Mouse (Mus musculus): ENCODE results near the gene Adora2a. TPM values are rescaled to one million over a fixed set of nuclear protein-coding genes. Genes with fewer than 3 reads are reported as not detected.
A peak's percentile ranks its signal among the peaks of the same experiment; 100 is the strongest.
"Not testable (repeated sequence)": the region's sequence is repeated elsewhere in the genome, so short reads cannot be mapped to it uniquely, and the experiment has no call there.

Adora2a gene
- polyA plus RNA-seq, 1 experiment from 2014 or later: 3.8 TPM

- DNase-seq (ENCODE audit: low spot score) (no peak), ATAC-seq (replicated peaks; ENCODE audit: insufficient number of reproducible peaks, low FRiP score, low TSS enrichment, low read depth) (no peak)
- Histone ChIP-seq H3K27me3 (ENCODE audit: control insufficient read depth, insufficient read depth, low read length) (no peaks in the 10 kb centered on the region), H3K4me1 (ENCODE audit: control insufficient read depth, insufficient read depth, low read length) (no peaks in the 10 kb centered on the region), H3K9me3 (replicated peaks; ENCODE audit: control insufficient read depth, low read length) (no peaks in the 10 kb centered on the region), H3K4me3 (ENCODE audit: low read depth, low read length) (no peak overlapping the region), H3K4me2 (ENCODE audit: low read depth, low read length) (no peak overlapping the region), H3K36me3 (replicated peaks; ENCODE audit: control insufficient read depth, insufficient read depth, low read depth, low read length) (no peaks in the 10 kb centered on the region), H3K9ac (replicated peaks; ENCODE audit: low read length) (no peak overlapping the region), H3K27ac (replicated peaks; ENCODE audit: low read depth, low read length) (no peak overlapping the region)
- WGBS: 76% methylated on average over 1 of the region's 1 CpGs
Measured at GRCm38 (mm10) chr10:75291338-75291737, 25.3 kb upstream of the Adora2a start.

- not testable (repeated sequence) for H3K9me3 ChIP-seq (replicated peaks; ENCODE audit: control insufficient read depth, low read length); H3K4me3 ChIP-seq (ENCODE audit: low read depth, low read length); H3K4me1 ChIP-seq (ENCODE audit: control insufficient read depth, insufficient read depth, low read length); ATAC-seq (replicated peaks; ENCODE audit: insufficient number of reproducible peaks, low FRiP score, low TSS enrichment, low read depth); H3K4me2 ChIP-seq (ENCODE audit: low read depth, low read length); H3K9ac ChIP-seq (replicated peaks; ENCODE audit: low read length); H3K27me3 ChIP-seq (ENCODE audit: control insufficient read depth, insufficient read depth, low read length); DNase-seq (ENCODE audit: low spot score); H3K27ac ChIP-seq (replicated peaks; ENCODE audit: low read depth, low read length); H3K36me3 ChIP-seq (replicated peaks; ENCODE audit: control insufficient read depth, insufficient read depth, low read depth, low read length)
- WGBS: 91% methylated on average over 8 of the region's 8 CpGs
Measured at GRCm38 (mm10) chr10:75292206-75292605, 24.5 kb upstream of the Adora2a start.

GRCm38 (mm10) chr10:75293288-75293687 is 23.4 kb upstream of the Adora2a start:
- no peak overlapping the region for H3K27ac ChIP-seq (replicated peaks; ENCODE audit: low read depth, low read length)
- no peaks in the 10 kb centered on the region for H3K9me3 ChIP-seq (replicated peaks; ENCODE audit: control insufficient read depth, low read length)
- ATAC-seq (replicated peaks; ENCODE audit: insufficient number of reproducible peaks, low FRiP score, low TSS enrichment, low read depth): no peak
- no peak overlapping the region for H3K9ac ChIP-seq (replicated peaks; ENCODE audit: low read length)
- no peaks in the 10 kb centered on the region for H3K27me3 ChIP-seq (ENCODE audit: control insufficient read depth, insufficient read depth, low read length)
- WGBS: 83% methylated on average over 3 of the region's 3 CpGs
- H3K4me1 ChIP-seq (ENCODE audit: control insufficient read depth, insufficient read depth, low read length): no peaks in the 10 kb centered on the region
- no peak overlapping the region for H3K4me2 ChIP-seq (ENCODE audit: low read depth, low read length)
- H3K36me3 ChIP-seq (replicated peaks; ENCODE audit: control insufficient read depth, insufficient read depth, low read depth, low read length): no peaks in the 10 kb centered on the region
- DNase-seq (ENCODE audit: low spot score): no peak
- no peak overlapping the region for H3K4me3 ChIP-seq (ENCODE audit: low read depth, low read length)

GRCm38 (mm10) chr10:75294362-75294761 is 22.3 kb upstream of the Adora2a start:
- DNase-seq (ENCODE audit: low spot score): no peak

GRCm38 (mm10) chr10:75294926-75295325 is 21.8 kb upstream of the Adora2a start:
- DNase-seq (ENCODE audit: low spot score) (peak; percentile 24), ATAC-seq (replicated peaks; ENCODE audit: insufficient number of reproducible peaks, low FRiP score, low TSS enrichment, low read depth) (peak; percentile 44; the same call in 1 of the 2 replicates)
- no peaks in the 10 kb centered on the region for H3K9me3 ChIP-seq (replicated peaks; ENCODE audit: control insufficient read depth, low read length)
- no peaks in the 10 kb centered on the region for H3K36me3 ChIP-seq (replicated peaks; ENCODE audit: control insufficient read depth, insufficient read depth, low read depth, low read length)
- H3K4me3 ChIP-seq (ENCODE audit: low read depth, low read length): no peak overlapping the region
- no peak overlapping the region for H3K27ac ChIP-seq (replicated peaks; ENCODE audit: low read depth, low read length)
- WGBS: 53% methylated on average over 4 of the region's 4 CpGs
- no peak overlapping the region for H3K9ac ChIP-seq (replicated peaks; ENCODE audit: low read length)
- no peak overlapping the region for H3K4me2 ChIP-seq (ENCODE audit: low read depth, low read length)
- H3K27me3 ChIP-seq (ENCODE audit: control insufficient read depth, insufficient read depth, low read length): no peaks in the 10 kb centered on the region
- H3K4me1 ChIP-seq (ENCODE audit: control insufficient read depth, insufficient read depth, low read length): no peaks in the 10 kb centered on the region

More at GRCm38 (mm10) chr10:75294362-75294761, 22.3 kb upstream of the Adora2a start:
- no peaks in the 10 kb centered on the region for H3K4me1 ChIP-seq (ENCODE audit: control insufficient read depth, insufficient read depth, low read length)
- H3K4me2 ChIP-seq (ENCODE audit: low read depth, low read length): no peak overlapping the region
- H3K27me3 ChIP-seq (ENCODE audit: control insufficient read depth, insufficient read depth, low read length): no peaks in the 10 kb centered on the region
- no peak overlapping the region for H3K27ac ChIP-seq (replicated peaks; ENCODE audit: low read depth, low read length)
- H3K4me3 ChIP-seq (ENCODE audit: low read depth, low read length): no peak overlapping the region
- H3K36me3 ChIP-seq (replicated peaks; ENCODE audit: control insufficient read depth, insufficient read depth, low read depth, low read length): no peaks in the 10 kb centered on the region
- H3K9ac ChIP-seq (replicated peaks; ENCODE audit: low read length): no peak overlapping the region
- WGBS: 60% methylated on average over 4 of the region's 4 CpGs
- H3K9me3 ChIP-seq (replicated peaks; ENCODE audit: control insufficient read depth, low read length): no peaks in the 10 kb centered on the region
- ATAC-seq (replicated peaks; ENCODE audit: insufficient number of reproducible peaks, low FRiP score, low TSS enrichment, low read depth): no peak

GRCm38 (mm10) chr10:75298608-75299007 is 18.1 kb upstream of the Adora2a start:
- H3K4me2 ChIP-seq (ENCODE audit: low read depth, low read length): no peak overlapping the region
- no peaks in the 10 kb centered on the region for H3K9me3 ChIP-seq (replicated peaks; ENCODE audit: control insufficient read depth, low read length)
- no peak overlapping the region for H3K9ac ChIP-seq (replicated peaks; ENCODE audit: low read length)
- DNase-seq (ENCODE audit: low spot score) (no peak), ATAC-seq (replicated peaks; ENCODE audit: insufficient number of reproducible peaks, low FRiP score, low TSS enrichment, low read depth) (no peak)
- no peaks in the 10 kb centered on the region for H3K4me1 ChIP-seq (ENCODE audit: control insufficient read depth, insufficient read depth, low read length)
- no peaks in the 10 kb centered on the region for H3K27me3 ChIP-seq (ENCODE audit: control insufficient read depth, insufficient read depth, low read length)
- H3K27ac ChIP-seq (replicated peaks; ENCODE audit: low read depth, low read length): no peak overlapping the region
- no peak overlapping the region for H3K4me3 ChIP-seq (ENCODE audit: low read depth, low read length)
- 93% methylated on average over 5 of the region's 5 CpGs for WGBS
- no peaks in the 10 kb centered on the region for H3K36me3 ChIP-seq (replicated peaks; ENCODE audit: control insufficient read depth, insufficient read depth, low read depth, low read length)

- no peak overlapping the region for H3K27ac ChIP-seq (replicated peaks; ENCODE audit: low read depth, low read length)
- no peaks in the 10 kb centered on the region for H3K27me3 ChIP-seq (ENCODE audit: control insufficient read depth, insufficient read depth, low read length)
- 85% methylated on average over 5 of the region's 5 CpGs for WGBS
- no peak for DNase-seq (ENCODE audit: low spot score)
- H3K9ac ChIP-seq (replicated peaks; ENCODE audit: low read length): no peak overlapping the region
- H3K4me3 ChIP-seq (ENCODE audit: low read depth, low read length): no peak overlapping the region
- ATAC-seq (replicated peaks; ENCODE audit: insufficient number of reproducible peaks, low FRiP score, low TSS enrichment, low read depth): no peak
- no peaks in the 10 kb centered on the region for H3K4me1 ChIP-seq (ENCODE audit: control insufficient read depth, insufficient read depth, low read length)
- H3K36me3 ChIP-seq (replicated peaks; ENCODE audit: control insufficient read depth, insufficient read depth, low read depth, low read length): no peaks in the 10 kb centered on the region
- no peaks in the 10 kb centered on the region for H3K9me3 ChIP-seq (replicated peaks; ENCODE audit: control insufficient read depth, low read length)
- H3K4me2 ChIP-seq (ENCODE audit: low read depth, low read length): no peak overlapping the region
Measured at GRCm38 (mm10) chr10:75299785-75300418, 16.8 kb upstream of the Adora2a start.

GRCm38 (mm10) chr10:75301195-75301806 is 15.4 kb upstream of the Adora2a start:
- Histone ChIP-seq H3K9me3 (replicated peaks; ENCODE audit: control insufficient read depth, low read length) (no peaks in the 10 kb centered on the region), H3K27ac (replicated peaks; ENCODE audit: low read depth, low read length) (no peak overlapping the region), H3K4me1 (ENCODE audit: control insufficient read depth, insufficient read depth, low read length) (no peaks in the 10 kb centered on the region), H3K4me2 (ENCODE audit: low read depth, low read length) (no peak overlapping the region), H3K4me3 (ENCODE audit: low read depth, low read length) (no peak overlapping the region), H3K9ac (replicated peaks; ENCODE audit: low read length) (no peak overlapping the region), H3K36me3 (replicated peaks; ENCODE audit: control insufficient read depth, insufficient read depth, low read depth, low read length) (no peaks in the 10 kb centered on the region), H3K27me3 (ENCODE audit: control insufficient read depth, insufficient read depth, low read length) (no peaks in the 10 kb centered on the region)
- ATAC-seq (replicated peaks; ENCODE audit: insufficient number of reproducible peaks, low FRiP score, low TSS enrichment, low read depth) (no peak), DNase-seq (ENCODE audit: low spot score) (no peak)
- 95% methylated on average over 12 of the region's 12 CpGs for WGBS

All from embryonic facial prominence, embryonic 11.5 days (tissue).